Mouse (Mus musculus) bone marrow, adult 2 months (tissue): ENCODE results near the gene Prkci. TPM values are rescaled to one million over a fixed set of nuclear protein-coding genes. Genes with fewer than 3 reads are reported as not detected.

Experiments used
- H3K27ac ChIP-seq: fragments of 200-500 bp; 2 replicates; pipeline ENCODE4 v1.5.1; 2012; ENCODE audit warnings: low read depth, mild to moderate bottlenecking, control low read depth, inconsistent platforms, low read length; ENCODE audit not compliant: control insufficient read depth, poor library complexity, insufficient read depth
- H3K4me1 ChIP-seq: fragments of 200-500 bp; 2 replicates; pipeline ENCODE4 v1.6.1; 2011; ENCODE audit warnings: low read length; ENCODE audit not compliant: control insufficient read depth, insufficient read depth
- H3K4me3 ChIP-seq: fragments of 200-500 bp; replicated peaks from 2 replicates; pipeline ENCODE3; 2011; ENCODE audit warnings: mild to moderate bottlenecking, low read depth, low read length, control low read depth; ENCODE audit not compliant: control insufficient read depth
- CTCF ChIP-seq: fragments of 200-500 bp; IDR thresholded peaks from 2 replicates; pipeline ENCODE4 v1.5.1; 2011; ENCODE audit warnings: low read length, control low read depth; ENCODE audit not compliant: control insufficient read depth, insufficient read depth
- POLR2A ChIP-seq: fragments of 200-500 bp; IDR thresholded peaks from 2 replicates; pipeline ENCODE4 v1.6.1; 2011; ENCODE audit warnings: low read depth, mild to moderate bottlenecking, control low read depth, low read length, borderline replicate concordance; ENCODE audit not compliant: control insufficient read depth
- WGBS: fragments of 180-500 bp; shearing (Covaris S2); methylation state at CpG from one replicate; pipeline ENCODE4 v1.1.7; 2018; 5-methylcytosine and 5-hydroxymethylcytosine counted together
- polyA plus RNA-seq: library from polyadenylated mRNA; stranded (reverse); fragments of >200 nt; gene quantifications from 2 replicates; pipeline ENCODE4 v1.2.4, GENCODE M21; 2011; ENCODE audit warnings: low replicate concordance; ENCODE audit not compliant: missing spikeins, insufficient read depth, insufficient read length

Gene Prkci
- polyA plus RNA-seq, 1 experiment: 9.0 TPM

DNA sequence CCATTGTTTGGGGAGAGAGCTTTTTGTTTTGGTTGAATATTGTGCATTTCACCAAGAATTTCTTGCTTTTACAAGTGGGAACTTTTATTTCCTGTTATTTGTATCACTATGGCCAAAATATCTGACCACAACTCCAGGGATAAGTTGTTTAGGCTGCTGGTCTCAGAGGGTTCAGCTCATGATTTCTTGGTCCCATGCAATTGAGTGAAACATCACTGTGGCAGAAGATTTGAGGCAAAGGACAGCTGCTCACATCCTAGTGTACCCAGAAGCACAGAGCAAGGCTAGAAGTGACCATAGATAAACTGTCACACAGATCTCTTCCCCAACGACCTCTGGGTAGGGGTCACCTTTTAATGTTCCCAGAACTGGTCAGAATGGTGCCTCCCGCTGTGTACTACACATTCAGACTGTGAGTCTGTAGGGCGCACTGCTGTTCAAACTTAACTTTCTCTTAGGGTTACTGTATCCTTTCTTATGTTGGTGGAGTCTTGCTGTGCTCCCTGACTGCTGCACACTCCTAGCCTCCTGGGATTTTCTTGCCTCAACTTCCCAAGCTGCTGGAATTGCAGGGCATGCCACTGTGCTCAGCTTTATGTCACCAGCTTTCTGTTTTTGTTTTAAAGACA, 5.6 kb downstream of the Prkci start:
- TF ChIP-seq POLR2A: no peak
- TF ChIP-seq CTCF: no peak
- H3K4me3 ChIP-seq: no peak overlapping the region
- 80% methylated on average over 3 of the region's 3 CpGs for WGBS
- H3K4me1 ChIP-seq: no peaks in the 10 kb centered on the region; the same call in 1 of the 2 replicates
- no peak overlapping the region for H3K27ac ChIP-seq

DNA sequence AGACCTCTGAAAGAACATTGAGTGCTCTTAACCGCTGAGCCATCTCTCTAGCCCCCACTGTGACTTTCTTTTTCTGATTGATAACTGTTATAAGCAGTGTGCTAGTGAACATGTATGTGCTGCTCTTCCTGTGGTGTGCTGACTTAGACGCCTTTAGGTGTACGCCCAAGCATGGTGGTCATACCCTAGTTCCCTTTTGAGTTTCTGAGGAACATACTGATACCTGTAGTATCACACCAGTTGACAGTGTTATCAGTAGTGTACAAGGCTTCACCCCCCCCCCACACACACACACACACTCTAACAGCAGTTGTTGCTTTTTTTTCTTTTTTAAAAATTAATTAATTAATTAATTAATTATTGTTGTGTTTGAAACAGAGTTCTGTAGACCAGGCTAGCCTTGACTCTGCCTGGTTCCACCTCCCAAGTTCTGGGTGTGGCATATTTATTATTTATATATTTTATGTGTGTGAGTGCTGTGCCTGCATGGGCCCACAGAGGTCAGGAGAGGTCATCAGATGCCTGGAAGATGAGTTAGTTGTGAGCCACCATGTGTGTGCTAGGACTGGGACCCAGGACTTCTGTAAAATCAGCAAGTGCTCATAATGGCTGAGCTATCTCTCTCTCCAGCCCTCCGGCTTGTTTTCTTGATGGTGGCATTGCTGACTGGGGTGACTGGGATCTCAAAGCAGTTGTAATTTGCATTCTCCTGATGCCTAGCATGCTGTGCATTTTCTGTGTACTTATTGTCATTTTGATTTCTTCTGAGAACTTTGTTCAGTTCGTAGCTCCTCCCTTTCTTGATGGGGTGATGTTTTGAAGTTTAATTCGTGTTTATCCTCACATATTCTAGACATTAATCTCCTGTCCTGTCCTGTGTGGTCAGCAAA, 9.0 kb downstream of the Prkci start:
- H3K4me3 ChIP-seq: no peak overlapping the region
- no peaks in the 10 kb centered on the region; the same call in 1 of the 2 replicates for H3K4me1 ChIP-seq
- WGBS: 80% methylated on average over 6 of the region's 6 CpGs
- TF ChIP-seq CTCF (no peak), POLR2A (no peak)
- no peak overlapping the region for H3K27ac ChIP-seq

DNA sequence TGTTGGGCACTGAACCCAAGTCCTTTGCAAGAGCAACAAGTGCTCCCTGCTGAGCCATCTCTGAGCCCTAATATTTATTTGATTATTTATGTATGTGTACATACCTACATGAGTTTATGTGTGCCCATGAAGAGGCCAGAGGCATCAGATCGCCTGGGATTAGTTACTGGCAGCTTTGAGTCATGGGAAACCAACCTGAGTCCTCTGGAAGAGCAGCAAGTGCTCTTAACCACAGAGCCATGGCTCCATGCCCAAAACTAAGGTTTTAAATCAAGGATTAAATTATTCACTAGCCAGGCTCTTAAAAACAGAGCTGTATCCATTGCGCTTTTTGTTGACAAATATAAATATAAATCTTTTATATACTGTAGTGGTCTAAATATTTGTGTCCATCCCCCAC, 18.8 kb downstream of the Prkci start:
- Histone ChIP-seq H3K4me1 (no peaks in the 10 kb centered on the region; the same call in 1 of the 2 replicates), H3K4me3 (no peak overlapping the region), H3K27ac (no peak overlapping the region)
- TF ChIP-seq POLR2A (no peak), CTCF (no peak)
- 76% methylated on average over 2 of the region's 2 CpGs for WGBS

DNA sequence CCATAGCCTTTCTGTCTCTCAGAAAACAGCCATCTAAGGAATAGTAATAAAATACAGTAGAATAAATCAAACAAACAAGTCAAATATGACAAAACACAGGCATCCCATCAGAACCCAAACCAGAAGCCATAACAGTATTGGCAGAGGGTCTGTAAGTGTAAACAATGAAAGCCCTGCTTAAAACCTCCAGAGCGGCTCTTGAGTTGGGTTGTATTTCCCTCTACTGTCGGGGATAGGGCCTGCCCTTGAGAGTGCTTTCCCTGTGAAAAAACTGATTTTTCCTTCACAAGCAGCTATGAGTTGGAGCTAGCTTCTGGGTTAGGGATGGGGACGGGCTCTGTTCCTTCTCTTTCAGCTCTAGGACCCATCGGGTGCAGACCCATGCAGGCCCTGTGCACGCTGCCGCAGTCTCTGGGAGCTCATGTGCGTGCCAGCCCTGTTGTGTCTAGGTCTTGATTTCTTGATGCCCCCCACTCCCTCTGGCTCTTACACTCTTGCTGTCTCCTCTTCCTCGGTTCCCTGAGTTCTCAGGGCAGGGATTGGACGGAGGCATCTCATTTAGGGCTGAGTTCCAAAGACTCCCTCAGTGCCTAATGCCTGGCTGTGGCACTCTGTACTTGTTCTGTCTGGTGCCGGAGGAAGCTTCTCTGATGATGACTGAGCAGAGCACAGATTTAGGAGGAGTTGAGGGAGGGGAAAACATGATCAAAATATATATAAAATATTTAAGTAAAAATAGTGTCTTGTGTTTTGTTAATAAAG, 20.3 kb downstream of the Prkci start:
- no peak overlapping the region for H3K4me3 ChIP-seq
- no peaks in the 10 kb centered on the region; the same call in 1 of the 2 replicates for H3K4me1 ChIP-seq
- TF ChIP-seq POLR2A: no peak
- TF ChIP-seq CTCF: no peak
- 86% methylated on average over 10 of the region's 10 CpGs for WGBS
- H3K27ac ChIP-seq: no peak overlapping the region

DNA sequence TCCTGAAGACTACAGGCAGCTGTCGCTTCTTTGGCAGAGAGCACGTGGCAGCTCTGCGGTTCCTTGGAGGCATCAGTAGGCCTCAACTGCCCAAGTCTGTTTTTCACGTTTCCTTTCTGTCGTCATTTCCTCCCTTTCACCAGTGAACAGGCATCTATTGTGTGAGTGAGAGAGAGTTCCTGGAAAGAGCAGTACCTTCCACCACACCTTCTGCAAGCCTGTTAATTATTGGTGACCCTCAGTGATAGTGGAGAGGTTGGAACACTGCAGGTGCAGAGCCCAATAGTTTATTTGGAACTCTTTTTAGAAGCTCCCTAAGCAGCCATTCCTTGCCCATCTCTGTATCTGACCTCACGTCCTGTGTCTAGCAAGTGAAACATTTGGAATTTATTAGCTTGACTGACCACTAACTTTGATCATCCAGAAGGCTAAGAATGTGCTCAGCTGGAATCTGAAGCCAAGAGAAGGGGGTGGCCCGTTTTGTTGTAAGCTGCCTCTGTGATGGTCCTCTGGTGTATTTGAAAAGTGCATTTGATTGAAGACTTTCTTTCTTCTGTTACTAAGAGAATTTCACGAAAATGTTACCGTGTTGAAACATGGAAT, 21.1 kb downstream of the Prkci start:
- no peak overlapping the region for H3K4me3 ChIP-seq
- WGBS: 52% methylated on average over 9 of the region's 9 CpGs
- no peak overlapping the region for H3K27ac ChIP-seq
- TF ChIP-seq POLR2A: no peak
- no peak for TF ChIP-seq CTCF
- H3K4me1 ChIP-seq: no peaks in the 10 kb centered on the region; the same call in 1 of the 2 replicates

DNA sequence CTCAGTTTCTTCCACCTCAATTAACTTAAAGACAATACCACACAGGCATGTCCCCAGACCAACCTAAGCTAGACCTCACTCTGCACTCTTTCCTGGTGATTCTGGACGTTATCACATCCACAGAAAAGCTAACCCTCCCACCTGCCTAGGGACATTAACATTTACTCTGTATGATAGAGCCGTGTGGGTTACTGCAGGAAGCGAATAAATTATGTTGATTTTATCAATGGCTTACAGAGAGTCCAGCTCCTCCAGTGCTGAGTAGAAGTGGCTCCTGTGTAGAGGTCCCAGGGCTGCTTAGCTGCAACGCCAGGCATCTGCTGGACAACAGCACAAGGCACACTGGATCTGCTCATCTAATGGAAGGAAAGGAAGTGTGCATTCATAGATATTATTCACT, 22.1 kb downstream of the Prkci start:
- no peak overlapping the region for H3K4me3 ChIP-seq
- TF ChIP-seq POLR2A: no peak
- TF ChIP-seq CTCF: no peak
- no peak overlapping the region for H3K27ac ChIP-seq
- 54% methylated on average over 4 of the region's 4 CpGs for WGBS
- H3K4me1 ChIP-seq: no peaks in the 10 kb centered on the region; the same call in 1 of the 2 replicates

DNA sequence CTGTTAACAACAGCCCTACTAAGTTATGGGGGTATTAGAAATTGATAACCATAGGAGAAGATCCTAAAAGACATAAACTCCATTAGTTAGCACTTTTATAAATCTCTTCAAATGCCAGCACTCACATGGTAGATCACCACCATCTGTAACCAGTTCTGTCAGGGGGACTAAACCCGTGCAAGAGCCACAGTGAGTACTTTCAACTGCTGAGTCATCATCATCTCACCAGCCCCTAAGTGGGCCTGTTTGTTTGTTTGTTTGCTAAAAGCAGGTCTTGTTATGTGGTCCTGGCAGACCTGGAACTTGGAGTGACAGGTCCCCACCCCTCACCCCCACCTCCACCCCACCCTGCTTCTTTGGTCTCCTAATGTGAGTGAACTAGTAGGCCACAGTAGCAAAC, 23.7 kb downstream of the Prkci start:
- 63% methylated on average over 1 of the region's 1 CpGs for WGBS
- H3K4me1 ChIP-seq: no peaks in the 10 kb centered on the region; the same call in 1 of the 2 replicates
- no peak overlapping the region for H3K27ac ChIP-seq
- no peak for TF ChIP-seq POLR2A
- no peak for TF ChIP-seq CTCF
- no peak overlapping the region for H3K4me3 ChIP-seq
